Mouse (Mus musculus) natural killer cell, adult 2 months (primary cell): ENCODE measurements at regions not wholly inside any gene's neighbourhood (a gene's known extent, or its start where the extent isn't known, plus 50 kb on each side); places are given as distances from the start of the nearest gene placed in this dataset.
A peak's percentile ranks its signal among the peaks of the same experiment; 100 is the strongest.
"Not testable (repeated sequence)": the region's sequence is repeated elsewhere in the genome, so short reads cannot be mapped to it uniquely, and the experiment has no call there.

Source experiments
- DNase-seq, 2 experiments: peaks; one replicate each; pipeline ENCODE4 v3.0.0; 2022; ENCODE audit warnings: low spot score in 2 of 2

GRCm38 (mm10) chr2:117450172-117450865 is 107.5 kb upstream of the Rasgrp1 start:
- peak; percentile 53 to 54 for DNase-seq

GRCm38 (mm10) chr2:117451818-117452217 is 109.0 kb upstream of the Rasgrp1 start:
- no peak for DNase-seq

GRCm38 (mm10) chr2:117455021-117455739 is 112.4 kb upstream of the Rasgrp1 start:
- DNase-seq = no peak

GRCm38 (mm10) chr2:117455740-117456455 is 113.1 kb upstream of the Rasgrp1 start:
- no peak for DNase-seq

- DNase-seq = no peak
Observed at GRCm38 (mm10) chr2:117456456-117457020, 113.7 kb upstream of the Rasgrp1 start.

GRCm38 (mm10) chr2:117461541-117462290 is 118.9 kb upstream of the Rasgrp1 start:
- no peak for DNase-seq

- no peak for DNase-seq
Observed at GRCm38 (mm10) chr2:117474885-117475542, 132.2 kb upstream of the Rasgrp1 start.

- no peak for DNase-seq
Observed at GRCm38 (mm10) chr2:117475561-117475960, 132.8 kb upstream of the Rasgrp1 start.

GRCm38 (mm10) chr2:117477503-117477902 is 134.7 kb upstream of the Rasgrp1 start:
- DNase-seq = not testable (repeated sequence)

- DNase-seq = not testable (repeated sequence)
Observed at GRCm38 (mm10) chr2:117479244-117480009, 136.6 kb upstream of the Rasgrp1 start.

- DNase-seq = no peak
Observed at GRCm38 (mm10) chr2:117486447-117486846, 143.6 kb upstream of the Rasgrp1 start.

GRCm38 (mm10) chr2:117498565-117498964 is 155.8 kb upstream of the Rasgrp1 start:
- no peak for DNase-seq

GRCm38 (mm10) chr2:117502611-117503010 is 159.8 kb upstream of the Rasgrp1 start:
- DNase-seq = no peak

- no peak for DNase-seq
Observed at GRCm38 (mm10) chr2:117511737-117512136, 168.9 kb upstream of the Rasgrp1 start.

- no peak for DNase-seq
Observed at GRCm38 (mm10) chr2:117512551-117512950, 169.8 kb upstream of the Rasgrp1 start.

- DNase-seq = no peak
Observed at GRCm38 (mm10) chr2:117524437-117524836, 181.6 kb upstream of the Rasgrp1 start.

- DNase-seq = no peak
Observed at GRCm38 (mm10) chr2:117538865-117539264, 196.1 kb upstream of the Rasgrp1 start.

GRCm38 (mm10) chr2:117539285-117539684 is 196.5 kb upstream of the Rasgrp1 start:
- DNase-seq = no peak

GRCm38 (mm10) chr2:117541471-117541870 is 198.7 kb upstream of the Rasgrp1 start:
- DNase-seq = peak in 1 of 2 experiments; percentile 3

- no peak for DNase-seq
Observed at GRCm38 (mm10) chr2:117542298-117542697, 199.5 kb upstream of the Rasgrp1 start.
